Mouse (Mus musculus) liver, embryonic 14.5 days (tissue): ENCODE results near the gene Mbd6. TPM values are rescaled to one million over a fixed set of nuclear protein-coding genes. Genes with fewer than 3 reads are reported as not detected.

ENCODE experiments used
- ATAC-seq: fragments of 200-750 bp; cut with Nextera tagmentation; 2 replicates; pipeline ENCODE4 v1.8.0; 2017; ENCODE audit warnings: moderate number of reproducible peaks, mild to moderate bottlenecking, moderate library complexity; ENCODE audit not compliant: insufficient read depth
- DNase-seq, 3 experiments: peaks; one replicate each; pipeline ENCODE4 v3.0.0-alpha.2; 2012 to 2013; ENCODE audit warnings: low read depth in 3 of 3, low spot score in 3 of 3
- H3K27ac ChIP-seq: fragments of 300-500 bp; sonication (generic); 2 replicates; pipeline ENCODE4 v1.5.1; 2014; ENCODE audit warnings: moderate library complexity, mild to moderate bottlenecking, control low read depth, inconsistent platforms
- H3K27me3 ChIP-seq: fragments of 300-500 bp; sonication (generic); 2 replicates; pipeline ENCODE4 v1.6.1; 2014; ENCODE audit warnings: mild to moderate bottlenecking, low read length, moderate library complexity; ENCODE audit not compliant: control insufficient read depth, insufficient read depth
- H3K36me3 ChIP-seq: fragments of 300-500 bp; sonication (generic); replicated peaks from 2 replicates; pipeline ENCODE4 v1.6.1; 2014; ENCODE audit warnings: low read depth; ENCODE audit not compliant: control insufficient read depth, insufficient read depth
- H3K4me1 ChIP-seq, 2 experiments: fragments of 200-500 bp in 1 of 2; fragments of 300-500 bp in 1 of 2; sonication (generic) in 1 of 2; replicated peaks; 2 replicates each; pipeline ENCODE4 v1.6.1; 2012 to 2014; ENCODE audit warnings: antibody characterized with exemption in 1 of 2, inconsistent platforms in 1 of 2, low read length in 1 of 2; ENCODE audit not compliant: control insufficient read depth in 2 of 2, insufficient read depth in 2 of 2
- H3K4me2 ChIP-seq: fragments of 300-500 bp; sonication (generic); 2 replicates; pipeline ENCODE4 v1.6.1; 2014; ENCODE audit warnings: low read depth, mild to moderate bottlenecking, control low read depth, moderate library complexity
- H3K4me3 ChIP-seq, 2 experiments: fragments of 200-500 bp in 1 of 2; fragments of 300-500 bp in 1 of 2; sonication (generic) in 1 of 2; 2 replicates each; pipeline ENCODE4 v1.5.1; 2012 to 2014; ENCODE audit warnings: low read depth in 2 of 2, low read length in 2 of 2, mild to moderate bottlenecking in 2 of 2, control low read depth in 1 of 2, inconsistent platforms in 1 of 2, moderate library complexity in 1 of 2; ENCODE audit not compliant: insufficient read depth in 1 of 2
- H3K9ac ChIP-seq: fragments of 300-500 bp; sonication (generic); replicated peaks from 2 replicates; pipeline ENCODE4 v1.6.1; 2014; ENCODE audit warnings: mild to moderate bottlenecking, control low read depth, moderate library complexity
- H3K9me3 ChIP-seq: fragments of 300-500 bp; sonication (generic); 2 replicates; pipeline ENCODE4 v1.6.1; 2016; ENCODE audit warnings: low read length, mixed read lengths; ENCODE audit not compliant: control insufficient read depth
- CTCF ChIP-seq: IDR thresholded peaks from 2 replicates; pipeline ENCODE4 v1.5.1; 2016; ENCODE audit warnings: antibody characterized with exemption, low read depth, control low read depth
- EP300 ChIP-seq: IDR thresholded peaks from 2 replicates; pipeline ENCODE4 v1.6.1; 2016; ENCODE audit warnings: antibody characterized with exemption, low read depth
- WGBS: fragments of 180-500 bp; shearing (Covaris S2); extraction: QIAGEN DNeasy Blood & Tissue Kit; methylation state at CpG from one replicate; pipeline ENCODE4 v1.1.7; 2014; ENCODE audit not compliant: insufficient replicate concordance; 5-methylcytosine and 5-hydroxymethylcytosine counted together
- polyA plus RNA-seq, 2 experiments: library from polyadenylated mRNA; depleted of rRNA in 1 of 2; stranded (reverse) in 1 of 2; unstranded in 1 of 2; fragments of >200 nt; fragmentation: Nextera tagmentation in 1 of 2; extraction: Ambion mirVana in 1 of 2; gene quantifications; 2 replicates each; pipeline versions ENCODE4 v1.2.1 to v1.2.3; 2012 to 2014

The Mbd6 gene
- polyA plus RNA-seq, 2 experiments: 5.6 to 11.0 TPM

- peak overlapping the region; percentile 99 for H3K27ac ChIP-seq
- no peaks in the 10 kb centered on the region for H3K9me3 ChIP-seq
- peak; percentile 36; the same call in 1 of the 2 replicates for TF ChIP-seq CTCF
- peak; percentile 73 for TF ChIP-seq EP300
- H3K27me3 ChIP-seq: no peaks in the 10 kb centered on the region
- H3K4me3 ChIP-seq: peak overlapping the region; percentile 78 to 91
- H3K4me1 ChIP-seq: peaks cover 19 to 37% of the 10 kb centered on the region in 2 experiments
- DNase-seq: peak; percentile 99
- WGBS: under 1% methylated on average over 46 of the region's 47 CpGs
- peak overlapping the region; percentile 94 for H3K9ac ChIP-seq
- ATAC-seq: peak; percentile 77
- H3K4me2 ChIP-seq: peak overlapping the region; percentile 99
- H3K36me3 ChIP-seq: peaks cover 44% of the 10 kb centered on the region
Observed at GRCm38 (mm10) chr10:127290307-127290929, 1.6 kb upstream of the Mbd6 start.

- peak; percentile 66 to 74 (median 69) for DNase-seq
- H3K4me2 ChIP-seq: peak overlapping the region; percentile 90
- peak overlapping the region; percentile 78 to 87 for H3K4me3 ChIP-seq
- H3K9me3 ChIP-seq: no peaks in the 10 kb centered on the region
- peaks cover 39% of the 10 kb centered on the region for H3K36me3 ChIP-seq
- WGBS: 2% methylated on average over 15 of the region's 15 CpGs
- TF ChIP-seq CTCF (0 out of 2 replicates have a peak, but pooled peaks have one; percentile 10), EP300 (peak; percentile 17; the same call in 1 of the 2 replicates)
- no peaks in the 10 kb centered on the region for H3K27me3 ChIP-seq
- peak overlapping the region; percentile 99 for H3K27ac ChIP-seq
- peaks cover 19 to 37% of the 10 kb centered on the region in 2 experiments for H3K4me1 ChIP-seq
- ATAC-seq: peak; percentile 33
- peak overlapping the region; percentile 92 for H3K9ac ChIP-seq
Observed at GRCm38 (mm10) chr10:127289573-127290191, 864 bp upstream of the Mbd6 start.

- Histone ChIP-seq H3K4me3 (peak overlapping the region; percentile 78 to 87), H3K27me3 (no peaks in the 10 kb centered on the region), H3K4me1 (peaks cover 13 to 34% of the 10 kb centered on the region in 2 experiments), H3K36me3 (peaks cover 38% of the 10 kb centered on the region), H3K4me2 (peak overlapping the region; percentile 90), H3K9ac (peak overlapping the region; percentile 92), H3K9me3 (no peaks in the 10 kb centered on the region), H3K27ac (peak overlapping the region; percentile 99)
- TF ChIP-seq CTCF: no peak
- no peak for TF ChIP-seq EP300
- ATAC-seq (peak; percentile 5; the same call in 1 of the 2 replicates), DNase-seq (no peak)
- WGBS: 1% methylated on average over 17 of the region's 28 CpGs
Observed at GRCm38 (mm10) chr10:127288328-127288799, 454 bp downstream of the Mbd6 start.

- H3K27me3 ChIP-seq: no peaks in the 10 kb centered on the region
- H3K27ac ChIP-seq: peak overlapping the region; percentile 99
- TF ChIP-seq EP300: no peak
- no peak for TF ChIP-seq CTCF
- H3K36me3 ChIP-seq: peaks cover 38% of the 10 kb centered on the region
- H3K4me2 ChIP-seq: peak overlapping the region; percentile 90
- ATAC-seq (no peak), DNase-seq (no peak)
- peak overlapping the region; percentile 78 to 87 for H3K4me3 ChIP-seq
- H3K9me3 ChIP-seq: no peaks in the 10 kb centered on the region
- peaks cover 9 to 30% of the 10 kb centered on the region in 2 experiments for H3K4me1 ChIP-seq
- 0% methylated on average over 3 of the region's 3 CpGs for WGBS
- H3K9ac ChIP-seq: peak overlapping the region; percentile 92
Observed at GRCm38 (mm10) chr10:127287936-127288293, 903 bp downstream of the Mbd6 start.
